Comparison of ENCODE assay signal across 18 mouse cellular contexts in the genomic region with DNA sequence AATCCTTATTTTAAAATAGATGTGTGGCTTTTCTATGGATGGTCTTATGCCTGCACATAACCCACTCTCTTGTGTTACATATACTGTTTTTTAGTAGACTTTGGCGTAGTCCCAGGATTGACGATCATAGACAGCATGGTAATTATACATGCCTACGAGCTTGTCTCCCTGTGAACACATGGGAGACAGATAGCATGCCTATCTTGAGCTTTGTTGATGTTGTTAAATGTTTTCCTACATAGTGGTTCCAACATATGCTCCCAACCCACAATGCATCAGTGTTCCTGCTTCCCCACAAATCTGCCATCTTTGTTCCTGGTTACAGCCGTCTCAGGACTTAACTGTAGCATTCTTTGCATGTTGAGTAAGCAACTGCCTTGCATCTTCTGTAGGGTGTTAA.
"Had no signal": no experiment of that assay in that cellular context is flagged by ENCODE, and none has a peak within 500 bp of the region (broad histone marks: within the 10 kb centered on the region; RNA-seq: fewer than 3 reads in every experiment).

No protein-coding gene starts in this region.

- H3K9me3 ChIP-seq: midbrain, embryonic 10.5 days; midbrain, embryonic 12.5 days; neural tube, embryonic 13.5 days; neural tube, embryonic 15.5 days had no signal

- H3K9ac ChIP-seq: lung, embryonic 14.5 days; midbrain, embryonic 12.5 days; neural tube, embryonic 13.5 days; neural tube, embryonic 15.5 days had no signal

- ATAC-seq: midbrain, embryonic 16.5 days had no signal

- H3K27me3 ChIP-seq: midbrain, embryonic 12.5 days; neural tube, embryonic 13.5 days; neural tube, embryonic 15.5 days had no signal

- H3K4me2 ChIP-seq: lung, embryonic 14.5 days; midbrain, embryonic 12.5 days; neural tube, embryonic 13.5 days; neural tube, embryonic 15.5 days had no signal

- DNase-seq: lung, embryonic 14.5 days; lung, postnatal 10 days; lung, postnatal 4 days; midbrain, embryonic 14.5 days; retina, postnatal 1 day; right cerebral cortex, adult 18-20 months; right cerebral cortex, postnatal 25 days; right cerebral cortex, postnatal 4 days; spleen, adult 18-20 months; thymus, adult 18-20 months; thymus, postnatal 14 days; thymus, postnatal 36 days had no signal

- H3K4me1 ChIP-seq: midbrain, embryonic 12.5 days had no signal

- H3K27ac ChIP-seq: midbrain, embryonic 10.5 days; midbrain, embryonic 12.5 days; neural tube, embryonic 13.5 days; neural tube, embryonic 15.5 days had no signal

- H3K4me3 ChIP-seq: midbrain, embryonic 10.5 days; midbrain, embryonic 12.5 days; myocyte; neural tube, embryonic 13.5 days; neural tube, embryonic 15.5 days had no signal

- H3K36me3 ChIP-seq: midbrain, embryonic 10.5 days; midbrain, embryonic 12.5 days; neural tube, embryonic 13.5 days; neural tube, embryonic 15.5 days had no signal
